Mouse (Mus musculus) CD4-positive helper T cell, adult 2 months (primary cell): ENCODE data around the gene Pcgf2.
"Not testable (repeated sequence)": the region's sequence is repeated elsewhere in the genome, so short reads cannot be mapped to it uniquely, and the experiment has no call there.

Experiments
- DNase-seq: peaks from one replicate; pipeline ENCODE4 v3.0.0-alpha.2; 2012; ENCODE audit warnings: low read depth, missing footprints, low spot score

Gene Pcgf2

DNA sequence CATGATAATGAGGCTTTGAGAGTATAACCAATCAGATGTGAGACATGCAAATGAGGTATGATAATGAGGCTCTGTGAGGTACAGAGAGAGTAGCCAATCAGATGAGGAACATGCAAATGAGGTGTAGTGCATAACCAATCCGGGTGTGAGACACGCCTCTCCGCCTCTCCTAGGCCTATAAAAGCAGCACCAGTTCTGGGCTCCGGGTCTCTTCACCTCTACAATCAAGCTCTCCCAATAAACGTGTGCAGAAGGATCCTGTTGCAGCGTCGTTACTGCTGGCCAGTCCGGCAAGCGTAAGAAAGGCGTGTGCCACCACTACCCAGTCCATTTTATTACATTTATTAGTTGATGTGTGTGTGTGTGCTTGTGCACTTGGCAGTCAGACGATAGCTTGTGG lies 46.9 kb downstream of the Pcgf2 start:
- not testable (repeated sequence) for DNase-seq

DNA sequence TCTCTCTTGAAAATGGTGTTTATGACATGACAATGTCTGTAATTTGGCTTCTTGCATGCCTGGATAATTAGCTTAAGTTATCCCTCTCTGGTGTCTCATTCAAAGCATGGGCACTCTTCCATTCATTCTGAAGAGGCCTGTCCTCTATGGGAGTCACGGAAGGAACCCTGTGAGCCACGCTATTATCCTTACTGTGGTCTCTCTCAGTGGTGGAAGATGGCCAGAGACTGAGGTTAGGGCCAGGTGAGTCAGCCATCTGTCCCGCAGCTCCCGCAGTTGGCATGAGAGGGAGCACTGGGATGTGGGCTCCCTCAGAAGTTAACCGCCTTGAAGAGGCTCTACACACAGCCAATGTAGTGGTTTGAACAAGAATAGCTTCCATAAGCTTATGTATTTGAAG lies 50.0 kb downstream of the Pcgf2 start:
- DNase-seq = no peak

DNA sequence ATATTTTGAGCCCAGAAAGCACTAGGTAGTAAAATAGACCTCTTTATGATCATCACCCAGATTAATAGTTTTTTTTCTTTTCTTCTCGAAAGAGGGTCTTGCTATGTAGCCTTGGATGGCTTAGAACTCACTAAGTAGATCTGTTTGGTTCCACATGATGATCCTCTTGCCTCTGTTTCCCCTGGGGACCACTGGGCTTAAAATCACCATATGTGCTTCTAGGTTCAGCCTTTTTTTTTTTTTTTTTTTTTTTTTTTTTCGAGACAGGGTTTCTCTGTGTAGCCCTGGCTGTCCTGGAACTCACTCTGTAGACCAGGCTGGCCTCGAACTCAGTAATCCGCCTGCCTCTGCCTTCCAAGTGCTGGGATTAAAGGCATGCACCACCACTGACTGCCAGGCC lies 51.8 kb downstream of the Pcgf2 start:
- not testable (repeated sequence) for DNase-seq

DNA sequence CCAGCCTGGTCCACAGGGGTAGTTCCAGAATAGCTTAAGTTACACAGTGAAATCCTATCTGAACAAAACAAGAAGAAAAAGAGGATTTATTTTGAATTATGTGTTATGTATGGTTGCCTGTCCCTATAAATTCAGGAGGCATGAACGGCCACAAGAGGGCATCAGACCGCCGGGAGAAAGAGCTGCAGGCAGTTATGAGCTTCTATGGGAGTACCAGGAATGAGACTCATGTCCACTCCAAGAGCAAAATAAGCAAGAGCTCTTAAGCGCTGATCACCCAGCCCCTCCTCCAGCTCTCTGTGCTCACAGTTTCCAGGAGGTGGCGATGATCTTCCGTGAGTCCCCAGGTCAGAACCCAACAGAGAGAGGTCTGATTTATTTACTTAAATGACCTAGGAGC lies 55.5 kb downstream of the Pcgf2 start:
- peak; percentile 77 for DNase-seq

DNA sequence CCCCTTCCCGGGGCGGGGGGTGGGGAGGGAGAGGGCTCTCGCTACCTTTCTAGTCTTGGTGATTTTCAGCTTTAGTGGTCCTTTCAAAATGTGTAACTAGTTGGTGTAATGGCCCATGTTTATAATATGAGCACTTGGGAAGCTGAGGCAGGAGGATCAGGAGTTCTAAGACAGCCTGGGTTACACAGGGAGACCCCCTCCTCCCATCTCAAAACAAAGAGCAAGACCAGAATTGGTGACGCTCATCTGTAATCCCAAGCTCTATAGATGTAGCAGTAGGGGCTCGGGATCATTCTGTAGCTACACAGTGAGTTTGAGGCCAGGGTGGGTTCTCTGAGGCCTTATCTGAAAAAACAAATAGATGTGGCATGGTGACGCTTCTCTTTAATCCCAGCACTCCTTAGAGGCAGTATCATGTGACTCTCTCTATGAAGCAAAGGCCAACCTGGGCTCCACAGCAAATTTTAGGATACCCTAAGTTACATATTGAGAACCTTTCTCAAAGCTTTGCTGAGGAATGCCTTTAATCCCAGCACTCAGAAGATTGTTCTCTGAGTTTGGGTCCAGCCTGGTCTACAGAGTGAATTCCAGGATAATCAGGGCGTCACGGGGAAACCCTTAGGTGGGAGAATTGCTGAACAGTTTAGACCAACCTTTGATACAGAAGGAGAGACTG lies 56.8 kb downstream of the Pcgf2 start:
- no peak for DNase-seq

DNA sequence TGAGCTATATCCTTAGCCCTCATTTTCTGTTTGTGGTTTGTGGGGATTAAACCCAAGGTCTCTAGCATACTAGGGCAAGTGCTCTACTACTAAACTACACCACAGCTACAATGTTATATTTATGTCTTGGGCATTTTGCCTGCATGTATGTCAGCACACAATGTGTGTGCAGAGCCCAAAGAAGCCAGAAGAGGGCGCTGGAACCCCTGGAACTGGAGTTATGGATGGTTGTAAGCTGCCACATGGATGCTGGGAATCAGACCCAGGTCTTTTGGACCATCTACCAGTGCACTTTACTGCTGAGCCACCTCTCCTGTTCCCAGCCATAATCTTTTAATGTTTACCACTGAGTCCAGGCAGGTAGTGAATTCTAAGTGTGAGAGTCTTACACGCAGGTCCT lies 57.6 kb downstream of the Pcgf2 start:
- no peak for DNase-seq

DNA sequence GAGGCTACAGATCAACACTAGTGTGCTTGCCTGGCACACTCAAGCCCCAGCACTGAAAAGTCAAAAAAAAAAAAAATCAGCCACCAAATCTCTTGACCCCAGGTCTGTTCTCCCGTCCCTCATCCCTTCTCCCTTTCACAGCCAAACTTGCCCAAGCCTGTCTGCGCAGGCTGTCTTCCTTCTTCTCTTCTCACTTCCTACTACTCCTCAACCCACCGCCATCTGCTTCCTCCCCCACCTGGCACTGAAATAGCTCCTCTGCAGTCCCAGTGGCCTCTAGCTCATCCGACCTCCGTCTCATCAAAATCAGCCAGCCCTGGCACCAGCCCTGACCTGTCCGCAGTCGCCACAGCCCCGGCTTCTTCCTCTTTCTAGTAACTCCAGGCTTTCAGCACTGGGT lies 58.6 kb downstream of the Pcgf2 start:
- no peak for DNase-seq
